ENCODE assay signal across 8 mouse cellular contexts in genomic region chr11:91327543-91327942, GRCm38 (mm10).
"Had no signal": no experiment of that assay in that cellular context is flagged by ENCODE, and none has a peak within 500 bp of the region (broad histone marks: within the 10 kb centered on the region; RNA-seq: fewer than 3 reads in every experiment).

No protein-coding gene starts in this region.

- DNase-seq: kidney, adult 9 months; kidney, postnatal 4 days; liver; lung, adult 18-20 months; lung, postnatal 36 days; retina, postnatal 1 day; right cerebral cortex, postnatal 25 days; thymus, postnatal 4 days had no signal
